Mouse (Mus musculus): ENCODE results near the gene Gm36245. TPM values are rescaled to one million over a fixed set of nuclear protein-coding genes. Genes with fewer than 3 reads are reported as not detected.
"Not testable (repeated sequence)": the region's sequence is repeated elsewhere in the genome, so short reads cannot be mapped to it uniquely, and the experiment has no call there.

Gene Gm36245
- total RNA-seq (2021), result not detected
- long read RNA-seq, experiment 1, result 0 reads
- long read RNA-seq, experiment 2, result 0 reads

- intact Hi-C loops (cut with DNase I), result loop anchor here (1.0 kb wide), 1 partner anchor 37 kb away; no protein-coding TSS in a partner anchor
Observed at GRCm38 (mm10) chr15:77598958-77599357, at the start of gene Gm36245. TSS of gene Gm36245 (plus strand) at chr15:77599258.

GRCm38 (mm10) chr15:77561792-77562191, 37.3 kb upstream of the Gm36245 start, which contains the start of gene 1700025B11Rik:
TSS of gene 1700025B11Rik (minus strand) at chr15:77561892.
- no peak for DNase-seq
- intact Hi-C loops (cut with DNase I), result loop anchor here (1.0 kb wide), 1 partner anchor 38 kb away; the partner anchor contains the start of gene Gm36245

More at GRCm38 (mm10) chr15:77598958-77599357, at the start of gene Gm36245:
- no peak for DNase-seq

- no peak for DNase-seq
- intact Hi-C loops (cut with DNase I), result no loop called here
Observed at GRCm38 (mm10) chr15:77563219-77563618, 35.8 kb upstream of the Gm36245 start.

DNA sequence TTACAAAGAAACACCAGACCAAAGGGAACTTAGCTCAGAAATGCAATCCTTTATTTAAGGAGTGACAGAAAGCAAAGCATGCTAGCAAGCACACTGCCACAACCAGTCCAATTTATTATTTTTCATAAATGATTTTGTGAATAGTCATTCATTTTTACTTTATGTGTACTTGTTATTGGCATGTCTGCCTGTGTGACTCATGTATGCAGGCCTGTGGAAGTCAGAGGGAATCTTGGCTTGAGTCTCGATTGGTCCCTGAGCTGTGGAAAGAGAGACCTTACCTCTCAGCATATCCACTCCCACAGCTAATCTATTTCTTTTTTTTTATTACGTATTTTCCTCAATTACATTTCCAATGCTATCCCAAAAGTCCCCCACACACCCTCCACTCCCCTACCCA, 20.3 kb upstream of the Gm36245 start:
- intact Hi-C loops (cut with DNase I), result no loop called here
- DNase-seq, result no peak

GRCm38 (mm10) chr15:77579311-77579710, 19.7 kb upstream of the Gm36245 start:
- intact Hi-C loops (cut with DNase I), result no loop called here
- no peak for DNase-seq

DNA sequence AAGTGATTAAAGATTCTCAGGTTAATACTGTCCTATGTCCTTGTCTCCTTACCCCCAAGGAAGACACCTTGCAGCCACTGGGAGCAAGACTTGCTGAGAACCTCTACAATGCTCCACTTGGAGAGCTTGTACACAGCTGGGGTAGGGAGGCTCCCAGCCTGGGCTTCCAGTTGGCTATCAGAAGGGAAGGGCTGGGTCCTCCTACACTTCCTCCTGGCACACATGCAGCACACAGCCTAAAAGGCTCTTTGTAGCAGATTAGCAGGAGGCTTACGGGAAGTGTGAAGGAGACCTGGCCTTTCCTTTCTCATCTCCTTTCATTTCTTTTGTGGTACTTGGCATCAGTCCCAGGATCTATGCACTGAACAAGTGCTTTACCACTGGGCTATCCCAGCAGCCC, 17.4 kb upstream of the Gm36245 start:
- intact Hi-C loops (cut with DNase I), result no loop called here
- peak; percentile 66 for DNase-seq

DNA sequence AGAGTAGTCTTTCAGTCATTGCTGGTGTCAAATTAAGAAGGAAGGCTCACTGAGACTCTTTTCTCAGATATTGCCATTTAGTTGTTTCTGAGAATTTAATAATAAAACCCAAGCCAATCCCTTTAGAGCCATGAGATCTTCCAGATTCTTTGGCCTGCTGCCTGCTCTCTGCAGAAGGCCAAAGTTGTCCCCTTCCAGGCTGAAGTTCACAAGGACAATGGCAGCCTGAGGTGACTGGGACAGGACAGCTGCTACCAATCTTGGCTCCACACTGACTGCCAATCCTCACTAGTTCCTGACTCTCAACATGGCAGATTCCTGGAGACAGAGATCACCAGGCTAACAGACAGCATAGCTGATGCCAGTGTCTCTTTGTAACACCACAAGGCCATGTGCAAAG, 12.0 kb upstream of the Gm36245 start:
- DNase-seq, result peak; percentile 43 to 65
- intact Hi-C loops (cut with DNase I), result no loop called here

- DNase-seq, result no peak
- intact Hi-C loops (cut with DNase I), result no loop called here
Observed at GRCm38 (mm10) chr15:77588981-77589380, 10.1 kb upstream of the Gm36245 start.

- no peak for DNase-seq
- intact Hi-C loops (cut with DNase I), result no loop called here
Observed at GRCm38 (mm10) chr15:77590881-77591280, 8.2 kb upstream of the Gm36245 start.

DNA sequence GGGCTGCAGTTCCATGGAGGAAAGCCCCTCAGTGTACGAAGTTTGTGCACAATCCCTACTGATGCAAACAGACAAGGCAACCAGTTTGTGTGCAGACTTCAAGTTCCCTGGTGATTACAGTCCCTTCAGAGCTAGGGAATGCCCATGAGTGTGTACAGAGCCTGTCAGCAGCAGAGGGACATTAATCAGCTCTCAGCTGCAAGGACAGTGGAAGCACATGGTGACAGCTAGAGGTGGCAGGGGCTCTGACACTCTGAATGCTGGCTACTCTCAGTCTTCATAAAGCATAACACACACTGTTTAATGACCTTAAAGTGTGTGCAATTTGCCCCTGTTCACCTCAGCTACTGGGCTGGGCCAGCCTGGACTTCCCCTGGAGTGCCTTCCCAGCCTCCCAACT, 5.5 kb upstream of the Gm36245 start:
- no peak for DNase-seq
- intact Hi-C loops (cut with DNase I), result no loop called here

GRCm38 (mm10) chr15:77595961-77596360, 3.1 kb upstream of the Gm36245 start, which contains the start of gene Apol10b:
TSS of gene Apol10b (minus strand) at chr15:77596125.
- intact Hi-C loops (cut with DNase I), result no loop called here
- DNase-seq, result no peak

- DNase-seq, result no peak
- intact Hi-C loops (cut with DNase I), result no loop called here
Observed at GRCm38 (mm10) chr15:77598429-77598828, 629 bp upstream of the Gm36245 start.

DNA sequence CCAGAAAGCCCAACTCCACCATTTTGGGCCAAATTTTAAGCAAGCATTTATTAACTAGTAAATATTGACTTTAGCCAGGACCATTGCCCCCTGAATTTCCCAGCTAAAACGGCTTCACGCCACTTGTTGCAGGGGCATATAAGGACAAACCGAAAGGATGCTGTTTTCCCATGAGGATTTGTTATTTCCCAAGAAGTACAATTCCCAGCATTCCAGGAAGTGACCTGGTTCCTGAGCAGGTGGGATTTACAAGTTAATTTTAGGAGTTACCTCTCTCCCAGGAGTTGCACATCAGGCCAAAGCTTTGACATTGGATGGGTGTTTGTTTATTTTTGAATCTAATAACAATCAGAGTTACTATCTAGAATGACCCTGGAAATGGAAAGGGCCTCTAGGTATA, 7.0 kb downstream of the Gm36245 start:
- DNase-seq, result no peak
- intact Hi-C loops (cut with DNase I), result no loop called here

DNA sequence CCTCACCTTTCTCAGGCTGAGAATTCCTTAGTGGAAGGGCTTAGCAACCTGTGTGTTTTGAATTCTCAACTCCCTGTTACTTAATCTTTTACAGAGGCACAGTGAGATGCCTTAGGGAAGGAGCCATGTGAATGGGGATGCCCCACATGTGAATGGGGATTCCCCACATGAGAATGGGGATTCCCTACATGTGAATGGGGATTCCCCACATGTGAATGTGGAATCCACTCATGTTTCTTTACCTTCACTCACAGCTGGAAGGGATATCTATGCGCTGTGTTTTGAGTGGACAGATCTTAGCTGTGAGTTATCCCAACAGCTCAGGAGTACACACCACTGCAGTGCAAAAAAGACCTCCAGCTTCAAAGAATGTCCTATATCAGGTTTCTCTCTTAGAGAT, 25.7 kb downstream of the Gm36245 start:
- no peak for DNase-seq
- intact Hi-C loops (cut with DNase I), result no loop called here

DNA sequence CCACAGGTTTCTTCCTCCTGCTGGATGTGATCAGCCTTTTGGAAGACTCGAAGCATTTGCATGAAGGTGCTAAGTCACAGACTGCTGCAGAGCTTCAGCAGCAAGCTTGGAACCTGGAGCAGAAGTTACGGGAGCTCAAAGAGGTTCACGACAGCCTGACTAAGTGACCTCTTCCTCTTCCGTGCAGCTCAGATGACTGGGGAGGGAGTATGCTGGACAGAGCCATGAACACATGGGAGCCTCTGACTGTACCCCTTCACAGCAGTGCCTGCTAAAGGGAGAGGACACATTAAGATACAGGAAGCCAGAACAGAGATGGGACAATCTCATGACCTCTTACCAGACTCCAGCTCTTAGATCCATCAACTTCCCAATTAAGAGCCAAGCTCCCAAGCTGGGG, 27.4 kb downstream of the Gm36245 start:
- intact Hi-C loops (cut with DNase I); DNase-seq: not testable (repeated sequence)

GRCm38 (mm10) chr15:77628647-77629046, 29.6 kb downstream of the Gm36245 start:
- peak in 1 of 2 experiments; percentile 13 for DNase-seq
- intact Hi-C loops (cut with DNase I), result not testable (repeated sequence)

DNA sequence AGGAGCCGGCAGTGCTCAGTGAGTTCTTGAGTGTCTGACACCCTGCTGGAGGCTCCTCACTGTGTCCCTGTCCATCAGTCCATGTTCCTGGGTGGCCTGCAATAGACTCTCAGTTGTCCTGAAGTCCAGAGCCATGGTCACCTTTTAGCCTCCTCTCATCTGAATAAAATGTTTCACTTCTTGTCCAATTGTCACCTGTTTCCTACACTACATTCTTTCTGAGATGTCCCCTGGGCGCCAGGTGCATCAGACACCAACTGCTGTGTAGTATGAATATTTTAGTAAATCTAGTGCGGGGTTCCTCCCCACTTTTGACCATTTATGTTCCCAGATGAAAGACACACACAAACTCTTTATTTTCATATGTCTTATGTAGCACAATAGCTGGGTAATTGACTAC, 30.8 kb downstream of the Gm36245 start:
- not testable (repeated sequence) for DNase-seq
- intact Hi-C loops (cut with DNase I), result loop anchor here (2.0 kb wide), 1 partner anchor 107 kb away; no protein-coding TSS in a partner anchor

DNA sequence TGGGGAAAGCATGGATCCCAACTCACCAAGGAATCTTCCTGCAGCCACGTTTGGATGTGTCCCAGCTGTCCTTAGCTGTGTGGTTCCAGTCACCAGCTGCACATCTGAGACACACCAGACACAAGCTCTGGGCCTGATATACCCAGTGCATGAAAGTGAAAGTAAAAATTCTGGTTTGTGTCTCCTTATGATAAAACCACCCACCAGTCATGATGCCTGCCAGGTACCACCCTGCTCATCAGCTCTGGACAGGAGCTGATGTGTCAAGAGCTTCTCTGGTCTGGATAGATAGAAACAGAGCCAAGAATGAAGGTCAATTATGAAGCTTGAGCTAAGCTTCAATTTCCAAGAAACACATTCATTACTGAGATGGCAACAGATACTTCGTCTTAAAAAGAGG, 44.1 kb downstream of the Gm36245 start, which contains the start of gene Apol11b:
Gene Apol11b (minus strand): TSS at position 111 of the 400 bp plus-strand sequence.
- DNase-seq; intact Hi-C loops (cut with DNase I): not testable (repeated sequence)

- intact Hi-C loops (cut with DNase I); DNase-seq: not testable (repeated sequence)
Observed at GRCm38 (mm10) chr15:77651143-77651542, 52.1 kb downstream of the Gm36245 start.

All from heart, postnatal 14 days (tissue).